Mouse (Mus musculus) erythroblast, adult 5-6 weeks (primary cell): ENCODE measurements around the gene Cd2bp2. TPM values are rescaled to one million over a fixed set of nuclear protein-coding genes. Genes with fewer than 3 reads are reported as not detected.
"Not testable (repeated sequence)": the region's sequence is repeated elsewhere in the genome, so short reads cannot be mapped to it uniquely, and the experiment has no call there.

Source experiments
- ATAC-seq: replicated peaks from 2 replicates; pipeline ENCODE4 v1.8.0; 2016; ENCODE audit warnings: moderate number of reproducible peaks, mild to moderate bottlenecking, moderate TSS enrichment, inconsistent platforms; ENCODE audit not compliant: poor library complexity, low FRiP score, severe bottlenecking
- total RNA-seq, 2 experiments: library from RNA; stranded (forward) in 1 of 2; stranded (reverse) in 1 of 2; fragments of 150-400 nt in 1 of 2; fragments of 200-764, 138-1000 nt in 1 of 2; gene quantifications; 2 replicates each; pipeline versions ENCODE4 v1.2.3 to v1.2.4; 2015 to 2017; ENCODE audit warnings: low replicate concordance in 2 of 2

Gene Cd2bp2
- total RNA-seq, 2 experiments from 2014 or later = 17.9 to 36.9 TPM

GRCm38 (mm10) chr7:127194633-127195029 is 1.2 kb downstream of the Cd2bp2 start:
- ATAC-seq = no peak

- ATAC-seq = no peak
Measured at GRCm38 (mm10) chr7:127194011-127194632, 1.7 kb downstream of the Cd2bp2 start.

GRCm38 (mm10) chr7:127192989-127193388 is 2.9 kb downstream of the Cd2bp2 start:
- ATAC-seq = no peak

- ATAC-seq = no peak
Measured at GRCm38 (mm10) chr7:127190672-127191071, 5.2 kb downstream of the Cd2bp2 start.

GRCm38 (mm10) chr7:127188305-127189276 is 7.3 kb downstream of the Cd2bp2 start:
- no peak for ATAC-seq

- no peak for ATAC-seq
Measured at GRCm38 (mm10) chr7:127187351-127187750, 8.5 kb downstream of the Cd2bp2 start.

- ATAC-seq = 0 out of 2 replicates have a peak, but pooled peaks have one; percentile 44
Measured at GRCm38 (mm10) chr7:127185601-127186000, 10.2 kb downstream of the Cd2bp2 start.

- no peak for ATAC-seq
Measured at GRCm38 (mm10) chr7:127184720-127185119, 11.1 kb downstream of the Cd2bp2 start.

GRCm38 (mm10) chr7:127183828-127184227 is 12.0 kb downstream of the Cd2bp2 start:
- ATAC-seq = peak; percentile 85

- ATAC-seq = no peak
Measured at GRCm38 (mm10) chr7:127183345-127183744, 12.5 kb downstream of the Cd2bp2 start.

- ATAC-seq = not testable (repeated sequence)
Measured at GRCm38 (mm10) chr7:127181724-127182123, 14.1 kb downstream of the Cd2bp2 start.

GRCm38 (mm10) chr7:127180783-127181182 is 15.1 kb downstream of the Cd2bp2 start:
- ATAC-seq = no peak

GRCm38 (mm10) chr7:127176937-127177336 is 18.9 kb downstream of the Cd2bp2 start:
- ATAC-seq = no peak

- ATAC-seq = no peak
Measured at GRCm38 (mm10) chr7:127166501-127166900, 29.3 kb downstream of the Cd2bp2 start.

- ATAC-seq = no peak
Measured at GRCm38 (mm10) chr7:127165607-127166493, 30.0 kb downstream of the Cd2bp2 start.

- ATAC-seq = no peak
Measured at GRCm38 (mm10) chr7:127164002-127164401, 31.8 kb downstream of the Cd2bp2 start.

- no peak for ATAC-seq
Measured at GRCm38 (mm10) chr7:127162546-127162945, 33.3 kb downstream of the Cd2bp2 start.

- no peak for ATAC-seq
Measured at GRCm38 (mm10) chr7:127157548-127157947, 38.3 kb downstream of the Cd2bp2 start.

GRCm38 (mm10) chr7:127153477-127153876 is 42.4 kb downstream of the Cd2bp2 start:
- no peak for ATAC-seq

GRCm38 (mm10) chr7:127152464-127152863 is 43.4 kb downstream of the Cd2bp2 start:
- ATAC-seq = no peak
